Mouse (Mus musculus) heart, adult 10 weeks (tissue): Measurements from ENCODE around the gene Bok. TPM values are rescaled to one million over a fixed set of nuclear protein-coding genes. Genes with fewer than 3 reads are reported as not detected.

ENCODE experiments used
- polyA plus RNA-seq: library from polyadenylated mRNA; stranded (reverse); fragments of 350-450 nt; fragmentation: Illumina TruSeq; extraction: RNeasy Lipid Tissue Mini Kit (QIAGEN cat#74804); gene quantifications from one replicate; pipeline ENCODE4 v1.2.3, GENCODE M21; 2014; ENCODE audit warnings: low read depth, low replicate concordance

The Bok gene
- 7.0 TPM for polyA plus RNA-seq

DNA sequence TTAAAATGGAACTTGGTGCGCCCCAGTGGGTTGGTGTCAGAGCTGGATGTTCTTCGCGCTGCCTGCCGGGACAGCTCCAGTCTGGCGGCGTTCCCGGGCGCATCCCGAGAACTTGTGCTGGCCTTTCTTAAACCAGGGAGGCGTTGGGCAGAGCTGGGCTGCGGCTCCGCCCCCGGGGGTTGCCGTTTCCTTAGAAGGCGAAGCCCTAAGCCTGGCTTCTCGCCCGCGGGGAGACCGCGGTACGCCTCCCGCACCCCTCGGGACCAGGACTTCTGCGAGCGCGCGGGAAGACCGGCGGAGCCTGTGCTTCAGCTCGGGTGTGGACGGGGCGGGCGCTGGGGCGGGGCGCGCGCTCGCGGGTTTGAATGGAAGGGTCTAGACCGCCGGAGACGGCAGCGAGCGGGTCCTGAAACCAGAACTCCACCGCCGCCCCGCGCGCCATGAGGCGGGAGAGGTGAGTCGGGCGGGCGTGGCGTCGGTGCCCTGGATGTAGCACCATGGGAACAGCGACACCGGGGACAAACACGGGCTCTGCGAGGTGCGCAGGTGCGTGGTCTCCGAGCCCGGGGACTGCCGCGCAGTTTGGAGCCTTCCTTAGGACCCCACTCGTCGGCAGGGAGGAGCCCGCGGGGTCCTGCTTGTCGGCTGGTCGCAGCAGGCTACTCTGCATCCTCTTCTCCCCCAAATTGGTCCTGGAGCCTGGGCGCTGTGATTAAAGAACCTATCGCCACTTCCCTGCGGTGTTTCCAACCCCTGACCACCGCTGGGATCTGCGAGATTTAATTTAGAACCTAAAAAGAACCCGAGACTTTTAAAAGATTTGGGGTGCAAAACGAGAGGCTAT, at the start of gene Bok:
Gene Bok, plus strand, starts transcription at position 260 of the 844 bp plus-strand sequence.

DNA sequence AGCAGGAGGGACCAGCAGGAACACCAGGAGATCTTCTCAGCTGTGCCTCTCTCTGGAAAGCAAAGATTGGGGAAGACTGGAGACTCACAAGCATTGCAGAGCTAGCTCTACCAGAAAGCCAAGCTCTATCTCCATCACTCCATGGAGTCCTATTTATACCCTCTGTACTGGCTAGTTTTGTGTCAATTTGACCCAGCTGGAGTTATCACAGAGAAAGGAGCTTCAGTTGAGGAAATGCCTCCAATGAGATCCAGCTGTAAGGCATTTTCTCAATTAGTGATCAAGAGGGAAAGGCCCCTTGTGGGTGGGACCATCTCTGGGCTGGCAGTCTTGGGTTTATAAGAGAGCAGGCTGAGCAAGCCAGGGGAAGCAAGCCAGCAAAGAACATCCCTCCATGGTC, 26.9 kb upstream of the Bok start, which contains the start of gene Stk25:
Gene Stk25, minus strand, starts transcription at position 101 of the 400 bp plus-strand sequence.

Other genes with a start within 250 kb of the Bok start
- gene Hdlbp, start 206.8 kb upstream of the Bok start, polyA plus RNA-seq = 267 TPM
- gene Farp2, start 173.6 kb upstream of the Bok start, polyA plus RNA-seq = 10.2 TPM
- 97.2 TPM for gene Stk25, start 27.0 kb upstream of the Bok start, polyA plus RNA-seq
- gene Atg4b, start 65.8 kb downstream of the Bok start, polyA plus RNA-seq = 28.9 TPM
- gene Thap4, start 69.2 kb downstream of the Bok start, polyA plus RNA-seq = 88.9 TPM
- gene Dtymk, start 116.3 kb downstream of the Bok start, polyA plus RNA-seq = 30.9 TPM
- gene Ing5, start 118.3 kb downstream of the Bok start, polyA plus RNA-seq = 8.3 TPM
- 39.2 TPM for gene D2hgdh, start 139.2 kb downstream of the Bok start, polyA plus RNA-seq
- 0.39 TPM for gene Gal3st2, start 175.6 kb downstream of the Bok start, polyA plus RNA-seq
- gene Gal3st2b, start 232.7 kb downstream of the Bok start, polyA plus RNA-seq = 0.68 TPM